Comparison of ENCODE assay signal across 8 mouse cellular contexts in the genomic region with DNA sequence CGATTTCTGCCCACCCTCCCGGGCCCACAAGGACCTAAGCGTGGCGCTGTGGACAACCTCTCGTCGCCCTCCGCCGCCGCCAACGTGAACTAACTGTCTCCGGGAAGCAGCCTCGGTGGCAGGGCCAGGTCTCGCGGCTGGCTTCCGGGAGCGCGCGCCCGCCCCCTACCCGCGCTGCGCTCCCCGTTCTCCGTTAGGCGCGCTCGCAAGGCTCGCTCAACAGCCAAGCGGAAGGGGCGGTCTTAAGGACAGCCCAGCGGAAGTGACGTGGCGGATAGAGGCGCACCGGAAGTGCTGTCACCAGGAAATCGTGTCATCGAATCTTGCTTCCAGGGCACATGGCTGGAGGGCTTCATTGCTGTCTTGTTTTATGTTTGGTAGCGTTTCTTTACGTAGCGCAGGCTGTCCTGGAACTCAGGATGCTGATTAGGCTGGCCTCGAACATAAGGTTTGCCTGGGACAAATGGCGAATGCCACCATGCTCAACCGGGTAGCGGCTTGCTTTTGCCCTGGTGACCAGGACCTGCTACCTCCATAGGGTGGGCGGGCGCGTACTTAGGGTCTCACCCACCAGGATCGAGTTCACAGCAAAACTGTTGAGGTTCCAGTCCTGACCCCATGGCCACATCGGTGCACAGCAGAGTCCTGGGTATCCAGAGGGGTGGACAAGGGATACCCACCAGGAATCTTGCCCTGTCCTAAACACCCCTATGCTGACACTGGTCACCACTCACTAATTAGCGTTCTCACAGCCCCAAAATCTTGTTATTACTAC. TPM values are rescaled to one million over a fixed set of nuclear protein-coding genes. Genes with fewer than 3 reads are reported as not detected.
DNase-seq lines count a peak whose midpoint lies in the region; ATAC-seq and TF ChIP-seq lines count a peak whose summit lies in the region.

Gene Tmem230, minus strand, starts transcription at position 269 of the 775 bp plus-strand sequence.

- DNase-seq in B cell, adult 2 months: peak; percentile 96
- DNase-seq in brain, embryonic 18.5 days (ENCODE audit: low read depth, low spot score): peak; percentile 91
- DNase-seq in kidney, postnatal 0 days (ENCODE audit: low spot score): peak; percentile 99
- DNase-seq in liver, embryonic 11.5 days (ENCODE audit: low spot score): peak; percentile 89
- DNase-seq in naive thymus-derived CD4-positive, alpha-beta T cell, adult 2 months (ENCODE audit: low read depth): peak; percentile 98

- peak within 1 kb of the TSS; percentile 83 for H3K4me2 ChIP-seq in heart, embryonic 12.5 days
- peak within 1 kb of the TSS; percentile 75 for H3K4me2 ChIP-seq in kidney, postnatal 0 days (ENCODE audit: low read length)
- H3K4me2 ChIP-seq in liver, embryonic 11.5 days: peak within 1 kb of the TSS; percentile 76
- peak within 1 kb of the TSS; percentile 76 for H3K4me2 ChIP-seq in stomach, embryonic 14.5 days (replicated peaks; ENCODE audit: low read depth, low read length)

- H3K4me3 ChIP-seq in heart, embryonic 12.5 days: peak within 1 kb of the TSS; percentile 64
- H3K4me3 ChIP-seq in kidney, postnatal 0 days (replicated peaks; ENCODE audit: low read depth, low read length): peak within 1 kb of the TSS; percentile 57
- H3K4me3 ChIP-seq in liver, embryonic 11.5 days (ENCODE audit: low read depth, low read length): peak within 1 kb of the TSS; percentile 55
- H3K4me3 ChIP-seq in stomach, embryonic 14.5 days (ENCODE audit: low read depth, low read length): peak within 1 kb of the TSS; percentile 57

- H3K9ac ChIP-seq in heart, embryonic 12.5 days: peak within 1 kb of the TSS; percentile 84
- H3K9ac ChIP-seq in kidney, postnatal 0 days (ENCODE audit: low read depth, low read length): peak within 1 kb of the TSS; percentile 74
- peak within 1 kb of the TSS; percentile 73 for H3K9ac ChIP-seq in liver, embryonic 11.5 days (ENCODE audit: low read depth, low read length)
- H3K9ac ChIP-seq in stomach, embryonic 14.5 days (replicated peaks; ENCODE audit: low read depth, low read length): peak within 1 kb of the TSS; percentile 56

- peak; percentile 47; the same call in 1 of the 2 replicates for TF ChIP-seq CTCF in kidney, postnatal 0 days (IDR thresholded peaks at IDR 0.05; ENCODE audit: low read depth)

- peaks cover 40% of the 10 kb centered on the region for H3K36me3 ChIP-seq in heart, embryonic 12.5 days
- H3K36me3 ChIP-seq in kidney, postnatal 0 days (ENCODE audit: insufficient read depth, low read length): peaks cover 7% of the 10 kb centered on the region; the same call in 1 of the 2 replicates
- H3K36me3 ChIP-seq in liver, embryonic 11.5 days (ENCODE audit: control insufficient read depth, insufficient read depth, low read length): peaks cover 22% of the 10 kb centered on the region
- peaks cover 21% of the 10 kb centered on the region for H3K36me3 ChIP-seq in stomach, embryonic 14.5 days (ENCODE audit: control insufficient read depth, insufficient read depth, low read length)

- H3K4me1 ChIP-seq in heart, embryonic 12.5 days (replicated peaks): peaks cover 23% of the 10 kb centered on the region
- peaks cover 5% of the 10 kb centered on the region for H3K4me1 ChIP-seq in kidney, postnatal 0 days (replicated peaks; ENCODE audit: insufficient read depth, low read length)
- H3K4me1 ChIP-seq in liver, embryonic 11.5 days (replicated peaks; ENCODE audit: control insufficient read depth, insufficient read depth, low read length): peaks cover 22% of the 10 kb centered on the region
- H3K4me1 ChIP-seq in stomach, embryonic 14.5 days (ENCODE audit: control insufficient read depth, insufficient read depth, low read length): peaks cover 17% of the 10 kb centered on the region; the same call in 1 of the 2 replicates

- ATAC-seq in erythroid progenitor cell, adult 5-6 weeks (replicated peaks; ENCODE audit: low FRiP score, poor library complexity, severe bottlenecking): peak; percentile 87
- ATAC-seq in heart, embryonic 12.5 days (ENCODE audit: insufficient number of reproducible peaks, low FRiP score): peak; percentile 95
- ATAC-seq in kidney, postnatal 0 days (replicated peaks; ENCODE audit: low FRiP score, low read depth): peak; percentile 95
- ATAC-seq in liver, embryonic 11.5 days (replicated peaks; ENCODE audit: low FRiP score): peak; percentile 87
- peak; percentile 92 for ATAC-seq in stomach, embryonic 14.5 days (ENCODE audit: insufficient number of reproducible peaks, insufficient read depth, low FRiP score, low read depth)

- H3K9me3 ChIP-seq in heart, embryonic 12.5 days (replicated peaks): no peaks in the 10 kb centered on the region
- no peaks in the 10 kb centered on the region for H3K9me3 ChIP-seq in kidney, postnatal 0 days (replicated peaks; ENCODE audit: low read length)
- no peaks in the 10 kb centered on the region for H3K9me3 ChIP-seq in liver, embryonic 11.5 days (ENCODE audit: control insufficient read depth, low read length)
- H3K9me3 ChIP-seq in stomach, embryonic 14.5 days (ENCODE audit: control insufficient read depth, low read depth, low read length): no peaks in the 10 kb centered on the region

- H3K27ac ChIP-seq in heart, embryonic 12.5 days (ENCODE audit: poor library complexity, severe bottlenecking): peak within 1 kb of the TSS; percentile 78
- H3K27ac ChIP-seq in kidney, postnatal 0 days: peak within 1 kb of the TSS; percentile 85
- H3K27ac ChIP-seq in liver, embryonic 11.5 days (ENCODE audit: low read depth, low read length): peak within 1 kb of the TSS; percentile 86
- H3K27ac ChIP-seq in stomach, embryonic 14.5 days (ENCODE audit: low read length): peak within 1 kb of the TSS; percentile 77

- H3K27me3 ChIP-seq in heart, embryonic 12.5 days (replicated peaks): no peaks in the 10 kb centered on the region
- H3K27me3 ChIP-seq in kidney, postnatal 0 days (ENCODE audit: insufficient read depth, low read length): no peaks in the 10 kb centered on the region
- no peaks in the 10 kb centered on the region for H3K27me3 ChIP-seq in liver, embryonic 11.5 days (replicated peaks; ENCODE audit: control insufficient read depth, insufficient read depth, low read length)
- H3K27me3 ChIP-seq in stomach, embryonic 14.5 days (ENCODE audit: control insufficient read depth, insufficient read depth, low read length): no peaks in the 10 kb centered on the region

- 6% methylated on average over 50 of the region's 50 CpGs for WGBS in heart, embryonic 12.5 days
- WGBS in kidney, postnatal 0 days: 5% methylated on average over 50 of the region's 50 CpGs
- 4% methylated on average over 50 of the region's 50 CpGs for WGBS in liver, embryonic 11.5 days
- 6% methylated on average over 50 of the region's 50 CpGs for WGBS in stomach, embryonic 14.5 days

RNA-seq across cellular contexts. Expression of gene Tmem230, which starts in this region (rescaled TPM):
- 19.7 and 28.8 TPM in 2 replicates for total RNA-seq in erythroid progenitor cell, adult 5-6 weeks (2015; ENCODE audit: low replicate concordance)
- 10.1 and 11.7 TPM in 2 replicates for total RNA-seq in erythroid progenitor cell, adult 5-6 weeks (2017; ENCODE audit: low replicate concordance)
- polyA plus RNA-seq in heart, embryonic 12.5 days (2016; fragmentation: Nextera tagmentation; extraction: Ambion mirVana): 40.3 and 40.7 TPM in 2 replicates
- 46.5 and 49.7 TPM in 2 replicates for polyA plus RNA-seq in kidney, postnatal 0 days (2015; fragmentation: Nextera tagmentation; extraction: Ambion mirVana)
- 37.9 and 38.2 TPM in 2 replicates for polyA plus RNA-seq in liver, embryonic 11.5 days (2014; fragmentation: Nextera tagmentation; extraction: Ambion mirVana)
- polyA plus RNA-seq in stomach, embryonic 14.5 days (2014; fragmentation: Nextera tagmentation; extraction: Ambion mirVana): 40.8 and 44.7 TPM in 2 replicates

Comparison
In these comparisons a context has a peak if more than half of its experiments do, and no peak if none do; other contexts are left out.
1. Peak in every context shown above with its lines: DNase-seq, ATAC-seq, H3K4me3 ChIP-seq and H3K27ac ChIP-seq.